Mouse (Mus musculus): Measurements from ENCODE around the gene Olfr1153.

Olfr1153 gene

GRCm38 (mm10) chr2:87894662-87895061, at the start of gene Olfr1153:
TSS of gene Olfr1153 (plus strand) at chr2:87894962.
- DNase-seq (ENCODE audit: low spot score), result no peak

- DNase-seq (ENCODE audit: low spot score), result no peak
Measured at GRCm38 (mm10) chr2:87855562-87855961, 39.2 kb upstream of the Olfr1153 start, which contains the start of gene Olfr1151. TSS of gene Olfr1151 (plus strand) at chr2:87855862.

DNA sequence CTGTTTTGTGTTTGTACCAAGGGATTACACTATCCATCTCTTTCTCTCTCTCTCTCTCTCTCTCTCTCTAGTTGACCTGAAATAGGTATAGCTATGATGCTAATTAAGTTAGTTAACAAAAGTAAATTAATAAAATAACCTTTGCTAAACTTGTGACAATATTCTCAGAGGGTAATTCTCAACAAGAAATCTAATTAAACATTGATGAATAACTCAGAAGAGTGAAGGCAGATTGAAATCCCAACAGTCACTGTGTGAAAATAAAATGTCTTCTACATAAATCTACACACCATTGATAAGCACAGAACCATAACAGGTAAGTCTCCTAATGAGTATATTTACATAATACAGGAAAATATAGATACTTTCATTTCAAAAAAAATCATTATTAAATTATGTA, 28.6 kb upstream of the Olfr1153 start, which contains the start of gene Olfr1152:
Gene Olfr1152, plus strand, starts transcription at position 301 of the 400 bp plus-strand sequence.
- DNase-seq (ENCODE audit: low spot score), result no peak

GRCm38 (mm10) chr2:87905066-87905465, 10.3 kb downstream of the Olfr1153 start, which contains the start of gene Olfr1154:
TSS of gene Olfr1154 (minus strand) at chr2:87905166.
- DNase-seq (ENCODE audit: low spot score), result no peak

- DNase-seq (ENCODE audit: low spot score), result no peak
Measured at GRCm38 (mm10) chr2:87945037-87945436, 50.3 kb downstream of the Olfr1153 start, which contains the start of gene Olfr1155. TSS of gene Olfr1155 (minus strand) at chr2:87945137.
